Mouse (Mus musculus): Measurements from ENCODE around the gene Tmem14a.

GRCm38 (mm10) chr1:21235359-21235758, 17.0 kb downstream of the Tmem14a start:
- TF ChIP-seq CTCF (IDR thresholded peaks at IDR 0.05; ENCODE audit: extremely low read depth, insufficient read depth, low read length) (no peak), POLR2A (IDR thresholded peaks at IDR 0.05; ENCODE audit: extremely low read depth, insufficient read depth, low read length) (no peak)

Measured in cortical plate, adult 2 months (tissue).